Mouse (Mus musculus) right cerebral cortex, postnatal 36 days (tissue): ENCODE data around the gene Ceacam1.
"Not testable (repeated sequence)": the region's sequence is repeated elsewhere in the genome, so short reads cannot be mapped to it uniquely, and the experiment has no call there.

Experiments used
- DNase-seq, 2 experiments: peaks; one replicate each; pipeline ENCODE4 v3.0.0; 2022; ENCODE audit warnings: low spot score in 2 of 2, mixed read lengths in 1 of 2

Ceacam1 gene

DNA sequence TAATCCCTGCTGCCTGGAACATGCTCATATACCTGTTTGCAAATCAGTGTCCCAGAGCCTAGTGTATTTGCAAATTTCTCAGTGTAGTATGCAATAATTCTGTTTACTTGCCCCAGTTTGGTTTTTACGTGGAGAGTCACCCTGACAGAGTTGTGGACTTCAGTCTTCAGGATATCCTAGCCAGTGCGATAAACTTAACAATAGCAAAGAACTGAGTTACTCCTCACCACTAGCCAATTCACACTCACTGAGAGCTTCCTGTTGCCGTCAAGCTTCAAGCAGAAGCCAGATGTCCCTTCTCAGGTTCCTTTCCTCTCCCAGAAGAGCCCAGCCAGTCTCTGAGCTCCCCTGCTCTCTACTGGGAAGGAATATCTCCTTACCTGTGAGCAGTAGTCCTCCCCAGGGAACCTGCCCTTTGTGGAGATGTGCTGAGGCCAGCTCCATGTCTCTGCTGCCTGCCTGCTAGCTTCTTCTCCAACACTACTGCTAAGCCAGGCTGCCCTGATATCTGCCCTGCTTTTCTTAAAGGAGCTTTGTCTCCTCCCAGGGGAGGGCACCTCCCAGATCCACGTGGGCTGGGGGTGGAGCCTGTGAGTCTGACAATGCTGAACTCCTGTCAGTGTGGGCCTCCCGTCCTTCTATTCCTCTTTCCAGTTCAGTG is at the start of gene Ceacam1:
Ceacam1 (minus strand) TSS at position 513 of the 661 bp plus-strand sequence.
- DNase-seq: not testable (repeated sequence)

DNA sequence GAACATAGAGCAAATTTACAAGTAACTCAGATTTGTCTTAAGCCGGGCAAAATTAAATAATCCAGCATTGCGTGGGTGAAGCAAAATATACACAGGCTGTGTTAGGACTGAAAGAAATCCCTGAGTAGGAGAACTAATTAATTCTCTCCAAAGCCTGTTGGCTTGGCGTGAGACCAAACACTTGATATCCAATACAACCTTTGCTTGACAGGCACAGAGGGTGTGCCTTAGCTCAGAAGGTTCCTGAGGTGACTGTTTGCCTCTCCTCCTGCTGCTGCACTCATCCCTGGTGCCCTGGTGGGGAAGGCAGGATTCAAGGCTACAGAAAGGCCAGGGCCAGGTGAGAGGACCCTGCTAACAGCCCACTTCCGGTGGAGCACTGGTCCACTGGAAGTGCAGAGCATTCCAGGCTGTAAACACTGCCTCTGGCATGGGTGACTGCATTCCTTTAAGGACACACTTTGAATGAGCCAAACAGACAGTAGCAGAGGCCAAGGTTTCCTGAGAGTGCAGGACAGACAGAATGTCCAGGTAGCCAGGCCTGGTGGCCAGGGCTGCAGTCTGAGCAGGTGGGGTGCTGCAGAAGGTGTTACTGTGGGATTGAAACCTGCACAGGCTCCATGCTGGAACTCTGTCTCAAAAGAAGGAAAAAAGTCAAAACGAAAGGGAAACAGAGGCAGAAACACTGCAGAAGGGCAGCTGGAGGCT is 38.8 kb upstream of the Ceacam1 start:
- not testable (repeated sequence) for DNase-seq

DNA sequence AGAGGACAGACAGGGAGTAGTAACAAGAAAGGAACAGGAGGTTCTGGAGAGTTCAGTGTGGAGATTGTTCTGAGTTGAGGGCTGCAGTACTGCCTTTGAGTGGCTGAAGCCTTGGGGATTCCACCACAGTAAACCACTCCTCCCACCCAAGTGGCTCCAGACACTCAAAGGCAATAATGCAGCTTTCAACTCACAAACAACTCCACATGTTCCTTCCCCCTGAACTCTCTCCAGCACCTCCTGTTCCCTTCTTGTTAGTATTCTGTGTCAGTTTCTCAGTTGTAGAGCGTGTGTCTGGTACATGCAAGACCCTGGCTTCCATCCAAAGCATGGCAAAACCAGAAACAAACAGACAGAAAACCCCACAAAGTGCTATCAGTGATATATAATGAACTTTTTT is 38.3 kb upstream of the Ceacam1 start:
- not testable (repeated sequence) for DNase-seq

DNA sequence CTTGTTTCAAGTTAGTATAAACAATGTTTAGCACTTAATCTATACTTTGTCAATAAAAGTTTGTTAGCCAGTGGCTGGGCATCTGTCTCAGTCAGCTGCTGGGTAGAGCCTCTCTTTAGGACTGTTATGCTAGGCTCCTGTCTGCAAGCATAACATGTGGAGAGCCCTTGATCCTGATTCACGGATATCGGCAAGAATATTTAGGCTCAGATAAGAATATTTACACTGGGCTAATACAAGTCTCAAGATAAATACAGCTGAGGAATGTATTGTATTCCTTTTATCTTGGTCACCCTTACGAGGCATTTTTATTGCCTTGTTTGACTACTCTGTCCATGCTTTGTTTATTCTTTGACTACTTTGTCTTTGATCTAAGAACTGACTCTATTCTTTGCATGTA is 32.5 kb upstream of the Ceacam1 start:
- no peak for DNase-seq

DNA sequence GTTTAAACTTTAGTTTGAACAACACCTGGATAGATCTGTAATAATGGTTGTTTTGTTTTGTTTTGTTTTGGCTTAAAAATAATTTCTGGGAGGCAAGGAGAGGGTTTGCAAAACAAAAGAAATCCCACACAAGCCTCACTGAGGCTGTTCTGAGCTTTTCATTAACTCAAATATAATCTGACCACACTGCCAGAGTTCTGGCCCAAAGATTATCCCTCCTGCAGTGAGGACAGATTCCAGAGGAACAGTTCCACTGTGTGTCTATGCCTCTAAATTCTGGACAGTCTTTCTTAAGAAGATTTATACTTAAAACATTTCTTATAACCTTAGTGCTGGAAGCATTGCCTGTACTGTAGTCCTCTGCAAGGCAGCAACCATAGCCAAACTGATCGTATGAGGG is 17.2 kb upstream of the Ceacam1 start:
- DNase-seq: no peak

DNA sequence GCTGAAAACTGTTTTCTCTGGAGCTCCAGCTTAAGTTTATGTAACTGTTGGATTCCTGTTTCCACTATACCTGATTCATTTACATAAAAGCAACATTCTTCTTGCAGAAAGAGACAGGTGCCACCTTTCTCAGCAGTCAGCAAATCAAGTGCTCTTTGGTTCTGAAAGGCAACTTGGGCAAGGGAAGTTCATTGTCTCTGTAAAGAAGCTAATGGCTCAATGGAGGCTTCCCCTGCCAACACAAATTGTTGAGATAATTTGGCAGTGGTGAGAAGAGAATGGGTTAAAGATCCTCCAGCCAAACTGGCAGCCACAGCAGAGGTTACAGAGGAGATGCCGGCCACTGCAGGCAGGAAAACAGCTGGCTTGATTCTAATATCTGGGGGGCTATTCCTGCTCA is 13.3 kb upstream of the Ceacam1 start:
- not testable (repeated sequence) for DNase-seq

DNA sequence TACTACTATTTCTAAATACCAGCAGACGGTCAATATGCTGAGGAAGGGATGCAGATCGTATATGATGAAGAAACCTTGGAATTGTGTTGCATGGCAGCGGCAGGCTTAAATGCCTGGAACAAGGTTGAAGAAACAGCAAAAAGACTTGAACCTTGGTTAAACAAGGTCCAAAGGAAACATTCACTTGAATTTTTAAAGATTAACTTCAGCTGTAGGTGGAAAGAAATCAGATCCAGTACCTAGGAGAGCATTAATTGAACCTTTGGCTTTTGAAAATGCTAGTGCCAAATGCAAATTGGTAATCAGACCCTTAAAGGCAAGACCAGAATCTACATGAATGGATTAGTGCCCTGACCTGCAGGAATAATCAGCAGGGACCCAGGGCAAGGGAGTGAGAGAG is 12.0 kb upstream of the Ceacam1 start:
- DNase-seq: not testable (repeated sequence)

DNA sequence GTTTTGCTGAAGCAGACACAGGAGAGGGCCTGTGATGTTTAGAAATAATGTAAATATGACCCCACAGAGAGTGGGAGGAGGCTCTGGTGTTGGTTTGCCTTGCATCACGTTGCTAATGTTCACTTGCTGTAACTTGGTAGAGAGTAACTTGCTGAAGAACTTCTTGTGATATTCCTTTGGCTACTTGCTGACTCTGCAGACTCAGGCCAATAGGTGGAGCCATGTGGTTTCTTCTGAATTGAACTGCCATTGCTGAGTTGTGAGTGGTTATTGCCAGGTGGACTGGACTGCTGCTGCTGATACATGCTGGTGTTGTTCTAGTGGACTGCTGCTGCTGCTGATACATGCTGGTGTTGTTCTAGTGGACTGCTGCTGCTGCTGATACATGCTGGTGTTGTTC is 8.8 kb upstream of the Ceacam1 start:
- peak in 1 of 2 experiments; percentile 6 for DNase-seq

DNA sequence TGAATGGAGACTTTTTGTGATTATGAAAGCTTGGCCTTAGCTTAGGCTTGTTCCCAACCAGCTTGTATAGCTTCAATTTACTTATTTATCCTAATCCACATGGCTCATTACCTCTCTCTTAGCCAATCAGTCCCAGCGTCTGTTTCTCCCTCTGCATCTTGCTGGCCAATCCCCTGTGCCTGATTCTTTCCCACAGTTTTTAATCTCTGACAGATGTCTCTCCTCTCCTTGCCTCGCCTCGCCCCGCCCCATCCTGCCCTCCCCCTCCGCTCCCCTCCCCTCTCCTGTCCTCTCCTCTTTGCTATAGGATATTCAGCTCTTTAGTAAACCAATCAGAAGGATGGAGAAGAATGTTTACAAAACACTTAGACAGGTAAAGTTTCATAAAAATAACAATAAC is 7.7 kb upstream of the Ceacam1 start:
- DNase-seq: no peak

DNA sequence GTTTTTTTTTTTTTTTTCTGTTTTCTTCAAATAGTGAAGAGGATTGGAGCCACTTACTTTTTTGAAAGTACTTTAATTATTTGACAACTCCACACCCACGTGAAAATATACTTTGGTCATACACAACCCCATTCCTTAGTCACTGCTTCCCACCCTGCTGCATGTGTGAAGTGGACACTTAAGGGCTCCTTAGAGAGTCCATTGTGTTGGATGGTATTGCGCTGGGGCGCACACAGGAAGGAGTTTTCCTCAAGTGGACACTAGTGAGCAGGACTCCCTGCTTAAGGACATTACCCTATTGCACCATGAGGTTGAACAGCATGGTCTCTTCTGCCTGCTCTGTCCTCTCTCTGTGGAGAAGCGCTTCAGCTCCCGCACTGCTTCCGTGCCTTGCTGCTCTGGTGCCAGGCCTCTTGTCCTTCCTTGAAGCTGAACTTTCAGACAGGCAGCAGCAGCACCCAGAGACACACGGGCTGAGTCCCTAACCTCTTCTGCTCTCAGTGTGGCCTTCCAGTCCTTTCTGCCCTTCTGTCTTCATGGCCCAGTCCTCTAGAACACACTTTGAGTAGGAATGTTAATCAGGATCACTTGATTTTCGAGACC is 5.8 kb upstream of the Ceacam1 start:
- DNase-seq: no peak

DNA sequence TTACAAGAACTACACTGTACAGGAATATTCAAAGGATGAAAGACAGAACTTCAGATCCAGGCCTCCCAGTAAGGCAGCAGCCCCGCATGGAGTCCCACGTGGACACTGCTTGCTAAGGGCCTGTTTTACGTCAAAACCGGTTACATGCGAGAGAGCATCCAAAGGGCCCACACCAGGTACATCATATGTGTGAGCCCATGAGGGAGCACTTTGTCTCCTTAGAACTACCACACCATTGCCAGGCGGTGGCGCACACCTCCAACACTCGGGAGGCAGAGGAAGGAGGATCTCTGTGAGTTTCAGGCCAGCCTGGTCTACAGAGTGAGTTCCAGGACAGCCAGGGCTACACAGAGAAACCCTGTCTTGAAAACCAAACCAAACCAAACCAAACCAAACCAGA is 3.4 kb upstream of the Ceacam1 start:
- not testable (repeated sequence) for DNase-seq

DNA sequence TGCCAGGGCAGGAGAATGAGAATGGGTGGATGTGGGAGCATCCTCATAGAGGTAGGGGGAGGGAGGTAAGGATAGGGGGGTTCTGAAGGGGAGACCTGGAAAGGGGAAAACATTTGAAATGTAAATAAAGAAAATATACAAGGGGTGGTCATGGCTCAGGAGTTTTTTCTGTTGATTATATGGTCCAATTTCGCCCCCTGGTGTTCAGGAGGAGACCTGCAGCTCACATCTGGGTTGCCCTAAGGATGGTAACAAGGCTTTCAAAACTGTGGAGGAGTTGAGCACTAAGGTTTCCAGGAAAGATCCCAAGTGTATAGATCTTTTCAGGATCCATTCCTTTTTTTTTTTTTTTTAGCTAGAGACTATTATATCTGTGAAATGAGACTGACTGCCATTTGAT is 2.0 kb upstream of the Ceacam1 start:
- peak in 1 of 2 experiments; percentile 4 for DNase-seq

DNA sequence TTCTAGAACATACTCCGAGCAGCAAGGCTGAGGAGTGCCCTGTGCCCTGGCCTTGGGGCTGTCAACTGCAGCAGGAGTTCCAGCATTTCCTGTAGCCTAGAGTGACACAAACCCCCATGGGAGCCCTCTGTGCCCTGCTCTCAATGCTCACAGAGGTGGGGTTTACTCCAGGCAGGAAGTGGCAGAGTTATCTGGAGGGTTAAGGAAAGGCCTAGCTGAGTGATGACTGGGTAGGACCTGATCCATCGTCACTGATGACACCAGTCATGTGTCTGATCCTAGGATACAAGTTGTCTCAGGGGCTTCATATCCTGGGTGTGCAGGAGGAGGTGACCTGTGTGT is 320 bp upstream of the Ceacam1 start:
- DNase-seq: not testable (repeated sequence)

DNA sequence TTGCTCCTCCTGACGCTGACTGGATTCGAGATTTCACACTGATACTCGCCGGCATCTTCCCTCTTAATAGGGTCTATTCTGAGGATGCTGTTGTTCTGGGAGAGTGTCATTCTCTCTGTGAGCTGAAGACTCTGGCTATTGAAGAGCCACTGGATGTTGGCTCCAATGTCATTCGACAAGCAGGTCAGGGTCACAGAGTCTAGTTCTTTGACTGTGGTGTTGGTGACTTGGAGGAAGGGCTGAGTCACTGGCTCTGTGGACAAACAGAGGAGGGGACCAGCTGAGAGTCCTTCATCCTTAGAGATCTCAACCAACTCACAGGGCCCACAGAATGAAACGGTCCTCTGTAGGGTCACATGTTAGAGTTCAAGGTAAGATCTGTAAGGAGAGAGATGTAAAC is 5.6 kb downstream of the Ceacam1 start:
- DNase-seq: not testable (repeated sequence)

DNA sequence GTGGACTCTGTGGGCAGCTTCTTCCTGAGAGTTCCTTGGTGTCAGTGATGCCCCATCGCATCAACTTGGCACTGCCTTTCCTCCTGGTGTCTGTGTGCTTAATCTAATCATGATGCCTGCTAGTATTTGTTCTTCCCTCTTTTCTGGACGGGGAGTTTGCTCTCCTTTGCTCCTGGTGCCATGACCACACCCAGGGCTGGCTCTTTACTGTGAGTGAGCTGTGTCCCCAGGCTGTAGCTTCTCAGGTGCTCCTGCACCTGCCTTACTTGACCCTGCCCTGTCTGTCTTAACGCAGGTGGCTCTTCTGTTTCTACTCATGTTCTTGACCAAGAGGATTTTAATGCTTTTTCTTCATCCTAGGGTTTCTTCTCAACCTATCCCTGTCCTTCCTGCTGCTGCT is 11.8 kb downstream of the Ceacam1 start:
- not testable (repeated sequence) for DNase-seq

DNA sequence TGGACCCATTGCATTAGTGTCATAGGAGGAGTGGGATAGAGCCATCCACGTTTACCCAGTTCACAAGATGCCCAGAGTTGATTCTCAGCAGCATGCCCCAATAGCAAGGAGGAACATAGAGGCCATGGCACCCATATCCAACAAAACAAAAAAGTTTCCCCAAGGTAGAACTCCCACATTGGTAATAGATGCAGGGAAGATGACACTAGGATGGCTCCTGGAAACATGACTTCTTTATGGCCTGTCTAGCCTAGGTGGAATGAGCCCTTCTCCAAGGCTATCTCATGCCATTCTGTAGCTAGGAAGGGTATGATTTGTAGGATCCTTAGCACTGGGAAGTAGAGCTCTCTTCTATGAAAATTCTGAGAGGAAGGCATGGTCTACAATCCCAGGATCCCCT is 12.4 kb downstream of the Ceacam1 start:
- DNase-seq: no peak

DNA sequence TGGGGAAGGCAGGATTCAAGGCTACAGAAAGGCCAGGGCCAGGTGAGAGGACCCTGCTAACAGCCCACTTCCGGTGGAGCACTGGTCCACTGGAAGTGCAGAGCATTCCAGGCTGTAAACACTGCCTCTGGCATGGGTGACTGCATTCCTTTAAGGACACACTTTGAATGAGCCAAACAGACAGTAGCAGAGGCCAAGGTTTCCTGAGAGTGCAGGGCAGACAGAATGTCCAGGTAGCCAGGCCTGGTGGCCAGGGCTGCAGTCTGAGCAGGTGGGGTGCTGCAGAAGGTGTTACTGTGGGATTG is 15.4 kb downstream of the Ceacam1 start:
- not testable (repeated sequence) for DNase-seq

DNA sequence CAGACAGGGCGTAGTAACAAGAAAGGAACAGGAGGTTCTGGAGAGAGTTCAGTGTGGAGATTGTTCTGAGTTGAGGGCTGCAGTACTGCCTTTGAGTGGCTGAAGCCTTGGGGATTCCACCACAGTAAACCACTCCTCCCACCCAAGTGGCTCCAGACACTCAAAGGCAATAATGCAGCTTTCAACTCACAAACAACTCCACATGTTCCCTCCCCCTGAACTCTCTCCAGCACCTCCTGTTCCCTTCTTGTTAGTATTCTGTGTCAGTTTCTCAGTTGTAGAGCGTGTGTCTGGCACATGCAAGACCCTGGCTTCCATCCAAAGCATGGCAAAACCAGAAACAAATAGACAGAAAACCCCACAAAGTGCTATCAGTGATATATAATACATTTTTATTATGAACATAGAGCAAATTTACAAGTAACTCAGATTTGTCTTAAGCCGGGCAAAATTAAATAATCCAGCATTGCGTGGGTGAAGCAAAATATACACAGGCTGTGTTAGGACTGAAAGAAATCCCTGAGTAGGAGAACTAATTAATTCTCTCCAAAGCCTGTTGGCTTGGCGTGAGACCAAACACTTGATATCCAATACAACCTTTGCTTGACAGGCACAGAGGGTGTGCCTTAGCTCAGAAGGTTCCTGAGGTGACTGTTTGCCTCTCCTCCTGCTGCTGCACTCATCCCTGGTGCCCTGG is 15.9 kb downstream of the Ceacam1 start:
- peak; percentile 7 to 17 for DNase-seq

DNA sequence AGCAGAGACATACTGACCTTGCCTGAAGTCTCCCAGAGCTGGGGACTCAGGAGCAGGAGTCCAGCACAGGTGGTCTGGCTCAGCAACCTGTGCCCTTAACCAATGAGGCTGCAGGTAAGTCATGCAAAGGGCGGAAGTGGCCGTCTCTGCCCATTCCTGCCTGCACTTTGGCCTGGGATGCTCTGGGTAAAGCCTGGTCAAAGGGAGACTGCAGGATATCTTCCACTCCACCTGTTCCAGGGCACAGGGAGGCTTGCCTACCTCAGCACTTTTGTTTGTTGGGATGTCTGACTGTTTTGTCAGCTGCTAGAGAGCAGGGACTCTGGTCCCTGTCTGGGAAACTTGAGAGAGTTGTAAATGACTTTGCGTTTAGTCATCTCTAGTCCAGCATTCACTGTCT is 25.3 kb downstream of the Ceacam1 start:
- no peak for DNase-seq

DNA sequence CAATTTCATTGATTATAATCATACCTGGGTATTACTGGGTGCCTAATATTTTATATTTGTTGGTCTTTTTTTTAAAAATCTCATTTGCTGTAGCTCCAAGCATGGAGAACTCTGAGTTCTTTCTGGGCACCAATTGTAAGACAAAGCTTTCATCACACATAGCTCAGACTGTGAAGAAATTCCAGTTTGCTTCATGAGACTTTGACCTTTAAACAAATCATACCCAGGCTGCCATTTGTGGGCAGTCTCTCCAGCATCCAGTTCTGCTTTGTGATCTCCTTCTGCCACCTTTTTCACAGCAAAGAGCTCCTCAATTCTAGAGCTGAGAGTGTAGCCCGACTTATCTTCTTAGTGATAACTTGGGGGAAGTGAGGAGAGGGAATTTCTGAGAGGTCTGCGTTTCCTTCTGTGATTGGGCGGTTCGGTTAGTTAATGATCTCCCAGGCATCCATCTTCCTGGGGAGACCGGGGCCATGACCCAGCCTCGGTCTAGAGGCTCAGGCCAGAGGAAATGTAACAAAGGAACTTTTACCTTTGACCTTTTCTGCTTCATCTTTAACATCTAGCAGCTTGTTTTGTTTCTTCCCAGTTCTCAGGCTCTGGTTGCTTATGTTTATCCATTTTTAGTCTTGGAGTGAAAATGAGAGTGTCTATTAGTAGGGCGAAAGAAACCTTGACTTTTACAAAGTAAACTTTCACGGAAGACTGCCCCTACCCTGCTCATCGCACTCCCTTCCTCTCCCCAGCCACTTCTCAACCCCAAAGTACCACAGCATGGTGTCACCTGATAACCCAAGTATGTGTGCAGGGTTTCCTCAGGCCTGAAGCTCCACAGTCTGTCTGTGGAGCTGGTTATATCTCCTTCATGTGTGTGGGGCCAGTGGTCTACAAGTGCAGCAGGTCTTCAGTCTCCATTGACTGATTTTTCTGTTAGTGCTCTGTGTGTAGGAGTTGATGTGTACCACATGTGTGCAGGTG is 27.2 kb downstream of the Ceacam1 start:
- no peak for DNase-seq

DNA sequence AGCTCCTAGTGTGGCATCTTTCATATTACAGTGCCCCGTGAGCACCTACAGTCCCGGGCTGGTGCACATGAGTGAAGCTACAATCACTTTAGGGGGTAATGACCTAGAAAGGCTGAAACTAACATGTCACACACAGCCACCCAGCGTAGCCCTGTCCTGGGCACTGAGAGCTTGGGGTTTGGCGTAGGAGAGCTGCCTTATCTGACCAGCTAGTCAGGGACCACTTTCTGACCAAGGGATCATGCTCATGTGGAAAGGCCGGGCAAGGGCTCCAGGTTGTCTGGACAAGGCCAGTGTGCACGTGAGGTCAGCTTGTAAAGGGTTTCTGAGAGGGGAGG is 36.6 kb downstream of the Ceacam1 start:
- DNase-seq: no peak
